ENCODE assay signal across 8 mouse cellular contexts in genomic region chr17:27325002-27325460, GRCm38 (mm10).
DNase-seq lines count a peak whose midpoint lies in the region; ATAC-seq and TF ChIP-seq lines count a peak whose summit lies in the region.

No protein-coding gene starts in this region.

- peak overlapping the region; percentile 54 for H3K4me2 ChIP-seq in intestine, embryonic 16.5 days (ENCODE audit: low read depth, low read length)
- H3K4me2 ChIP-seq in liver, embryonic 11.5 days = peak overlapping the region; percentile 55
- H3K4me2 ChIP-seq in stomach, embryonic 14.5 days (replicated peaks; ENCODE audit: low read depth, low read length) = peak overlapping the region; percentile 37

- H3K9ac ChIP-seq in intestine, embryonic 16.5 days (ENCODE audit: low read depth, low read length) = peak overlapping the region; percentile 41; the same call in 1 of the 2 replicates
- H3K9ac ChIP-seq in liver, embryonic 11.5 days (ENCODE audit: low read depth, low read length) = no peak overlapping the region
- H3K9ac ChIP-seq in stomach, embryonic 14.5 days (replicated peaks; ENCODE audit: low read depth, low read length) = no peak overlapping the region

- peak; percentile 84 for ATAC-seq in intestine, embryonic 16.5 days
- ATAC-seq in liver, embryonic 11.5 days (replicated peaks; ENCODE audit: low FRiP score) = peak; percentile 89
- ATAC-seq in monocyte, adult 5-6 weeks (replicated peaks; ENCODE audit: insufficient number of reproducible peaks, low FRiP score, low TSS enrichment, poor library complexity, severe bottlenecking) = peak; percentile 73; the same call in 1 of the 2 replicates
- ATAC-seq in stomach, embryonic 14.5 days (ENCODE audit: insufficient number of reproducible peaks, insufficient read depth, low FRiP score, low read depth) = peak; percentile 85

- intact Hi-C loops in gastrocnemius, postnatal 14 days (cut with DNase I; ENCODE audit: low total_unique reads) = no loop called here

- no peak overlapping the region for H3K4me3 ChIP-seq in cerebellum, adult 2 months (replicated peaks; ENCODE audit: insufficient read depth, low read depth, low read length)
- H3K4me3 ChIP-seq in intestine, embryonic 16.5 days (ENCODE audit: low read length) = peak overlapping the region; percentile 31
- peak overlapping the region; percentile 24 for H3K4me3 ChIP-seq in liver, embryonic 11.5 days (ENCODE audit: low read depth, low read length)
- peak overlapping the region; percentile 9; the same call in 1 of the 2 replicates for H3K4me3 ChIP-seq in stomach, embryonic 14.5 days (ENCODE audit: low read depth, low read length)

- H3K27me3 ChIP-seq in cerebellum, adult 2 months (ENCODE audit: control insufficient read depth, insufficient read depth, low read length) = no peaks in the 10 kb centered on the region
- peaks cover 7% of the 10 kb centered on the region for H3K27me3 ChIP-seq in intestine, embryonic 16.5 days (replicated peaks; ENCODE audit: control insufficient read depth, insufficient read depth, low read length)
- H3K27me3 ChIP-seq in liver, embryonic 11.5 days (replicated peaks; ENCODE audit: control insufficient read depth, insufficient read depth, low read length) = peaks cover 4% of the 10 kb centered on the region
- H3K27me3 ChIP-seq in stomach, embryonic 14.5 days (ENCODE audit: control insufficient read depth, insufficient read depth, low read length) = 0 out of 2 replicates have a peak, but pooled peaks cover 4% of the 10 kb centered on the region

- peaks cover 13% of the 10 kb centered on the region for H3K4me1 ChIP-seq in cerebellum, adult 2 months (ENCODE audit: control insufficient read depth, insufficient read depth, low read length)
- H3K4me1 ChIP-seq in intestine, embryonic 16.5 days (ENCODE audit: control insufficient read depth, insufficient read depth, low read length) = no peaks in the 10 kb centered on the region; the same call in 1 of the 2 replicates
- peaks cover 11% of the 10 kb centered on the region for H3K4me1 ChIP-seq in liver, embryonic 11.5 days (replicated peaks; ENCODE audit: control insufficient read depth, insufficient read depth, low read length)
- H3K4me1 ChIP-seq in stomach, embryonic 14.5 days (ENCODE audit: control insufficient read depth, insufficient read depth, low read length) = no peaks in the 10 kb centered on the region

- DNase-seq in cerebellum, adult 2 months = peak; percentile 43
- no peak for DNase-seq in cerebellum, adult 8-10 months
- DNase-seq in c-Kit-positive CD71-positive TER-119-positive erythroid progenitor cells, embryonic 14.5 days (ENCODE audit: low spot score) = peak; percentile 91
- peak; percentile 80 for DNase-seq in gastrocnemius, postnatal 14 days
- DNase-seq in liver, embryonic 11.5 days (ENCODE audit: low spot score) = peak; percentile 85

- no peak overlapping the region for H3K27ac ChIP-seq in cerebellum, adult 2 months (ENCODE audit: insufficient read depth, low read length)
- H3K27ac ChIP-seq in intestine, embryonic 16.5 days (ENCODE audit: low read length) = no peak overlapping the region
- H3K27ac ChIP-seq in liver, embryonic 11.5 days (ENCODE audit: low read depth, low read length) = no peak overlapping the region
- no peak overlapping the region for H3K27ac ChIP-seq in stomach, embryonic 14.5 days (ENCODE audit: low read length)

- 10% methylated on average over 18 of the region's 18 CpGs for WGBS in cerebellum, adult 2 months
- WGBS in intestine, embryonic 16.5 days = 7% methylated on average over 18 of the region's 18 CpGs
- WGBS in liver, embryonic 11.5 days = 6% methylated on average over 18 of the region's 18 CpGs
- WGBS in stomach, embryonic 14.5 days = 5% methylated on average over 18 of the region's 18 CpGs

- no peak for TF ChIP-seq CTCF in cerebellum, adult 2 months (IDR thresholded peaks at IDR 0.05; ENCODE audit: borderline replicate concordance, insufficient read depth, low read depth, low read length)

- no peaks in the 10 kb centered on the region for H3K9me3 ChIP-seq in intestine, embryonic 16.5 days (ENCODE audit: control insufficient read depth, low read length)
- H3K9me3 ChIP-seq in liver, embryonic 11.5 days (ENCODE audit: control insufficient read depth, low read length) = no peaks in the 10 kb centered on the region
- H3K9me3 ChIP-seq in stomach, embryonic 14.5 days (ENCODE audit: control insufficient read depth, low read depth, low read length) = no peaks in the 10 kb centered on the region

- TF ChIP-seq POLR2A in cerebellum, adult 2 months (IDR thresholded peaks at IDR 0.05; ENCODE audit: borderline replicate concordance, insufficient read depth, low read length) = no peak

- H3K36me3 ChIP-seq in intestine, embryonic 16.5 days (ENCODE audit: control insufficient read depth, insufficient read depth, low read length) = no peaks in the 10 kb centered on the region
- H3K36me3 ChIP-seq in liver, embryonic 11.5 days (ENCODE audit: control insufficient read depth, insufficient read depth, low read length) = no peaks in the 10 kb centered on the region
- no peaks in the 10 kb centered on the region for H3K36me3 ChIP-seq in stomach, embryonic 14.5 days (ENCODE audit: control insufficient read depth, insufficient read depth, low read length)
